Mouse (Mus musculus) embryo, embryonic 10.5 days (tissue): ENCODE measurements around the gene Trhr2.
"Not testable (repeated sequence)": the region's sequence is repeated elsewhere in the genome, so short reads cannot be mapped to it uniquely, and the experiment has no call there.

Experiments used
- DNase-seq: peaks from one replicate; pipeline ENCODE4 v3.0.0-alpha.2; 2015; ENCODE audit warnings: low spot score

Gene Trhr2

GRCm38 (mm10) chr8:122330446-122331133 lies 30.0 kb downstream of the Trhr2 start:
- DNase-seq = no peak

GRCm38 (mm10) chr8:122329553-122330239 lies 30.9 kb downstream of the Trhr2 start:
- no peak for DNase-seq

GRCm38 (mm10) chr8:122329072-122329471 lies 31.5 kb downstream of the Trhr2 start:
- no peak for DNase-seq

GRCm38 (mm10) chr8:122326114-122326542 lies 34.4 kb downstream of the Trhr2 start:
- no peak for DNase-seq

GRCm38 (mm10) chr8:122325196-122325595 lies 35.4 kb downstream of the Trhr2 start:
- no peak for DNase-seq

- not testable (repeated sequence) for DNase-seq
Observed at GRCm38 (mm10) chr8:122323951-122324402, 36.6 kb downstream of the Trhr2 start.

- no peak for DNase-seq
Observed at GRCm38 (mm10) chr8:122322792-122323191, 37.8 kb downstream of the Trhr2 start.

GRCm38 (mm10) chr8:122322126-122322525 lies 38.4 kb downstream of the Trhr2 start:
- DNase-seq = no peak

GRCm38 (mm10) chr8:122321455-122321921 lies 39.1 kb downstream of the Trhr2 start:
- DNase-seq = no peak

- no peak for DNase-seq
Observed at GRCm38 (mm10) chr8:122320541-122320940, 40.0 kb downstream of the Trhr2 start.

- DNase-seq = no peak
Observed at GRCm38 (mm10) chr8:122319708-122320075, 40.9 kb downstream of the Trhr2 start.

GRCm38 (mm10) chr8:122319045-122319707 lies 41.4 kb downstream of the Trhr2 start:
- no peak for DNase-seq

GRCm38 (mm10) chr8:122317918-122318475 lies 42.5 kb downstream of the Trhr2 start:
- DNase-seq = no peak

GRCm38 (mm10) chr8:122316402-122316801 lies 44.1 kb downstream of the Trhr2 start:
- DNase-seq = no peak

GRCm38 (mm10) chr8:122314899-122315496 lies 45.5 kb downstream of the Trhr2 start:
- no peak for DNase-seq

GRCm38 (mm10) chr8:122313310-122313709 lies 47.2 kb downstream of the Trhr2 start:
- DNase-seq = no peak

- no peak for DNase-seq
Observed at GRCm38 (mm10) chr8:122312553-122312952, 48.0 kb downstream of the Trhr2 start.

GRCm38 (mm10) chr8:122311115-122311514 lies 49.4 kb downstream of the Trhr2 start:
- no peak for DNase-seq

- no peak for DNase-seq
Observed at GRCm38 (mm10) chr8:122309272-122309671, 51.3 kb downstream of the Trhr2 start.

- DNase-seq = no peak
Observed at GRCm38 (mm10) chr8:122307836-122308235, 52.7 kb downstream of the Trhr2 start.
